ENCODE assay signal across 9 mouse cellular contexts in genomic region chr16:17832821-17833220, GRCm38 (mm10). TPM values are rescaled to one million over a fixed set of nuclear protein-coding genes. Genes with fewer than 3 reads are reported as not detected.
DNase-seq lines count a peak whose midpoint lies in the region; ATAC-seq lines count a peak whose summit lies in the region.
"Had no signal": no experiment of that assay in that cellular context is flagged by ENCODE, and none has a peak within 500 bp of the region (broad histone marks: within the 10 kb centered on the region; RNA-seq: fewer than 3 reads in every experiment).

Gene B830017H08Rik, plus strand, starts transcription at chr16:17833121.

- no peak for DNase-seq in liver, embryonic 11.5 days (ENCODE audit: low spot score)
- DNase-seq in liver, result no peak
- no peak for DNase-seq in forebrain, embryonic 10.5 days (ENCODE audit: extremely low spot score, low spot score)
- DNase-seq in limb, embryonic 10.5 days (ENCODE audit: low spot score), result no peak
- no peak for DNase-seq in right cerebral cortex, adult 18-20 months
- DNase-seq in adrenal gland, adult 2 months, result no peak
- no peak for DNase-seq in layer of hippocampus, postnatal 14 days (ENCODE audit: low spot score in 2 of 2)
- DNase-seq: thymus, postnatal 14 days had no signal

- H3K36me3 ChIP-seq in liver, embryonic 11.5 days (ENCODE audit: control insufficient read depth, insufficient read depth, low read length), result no peaks in the 10 kb centered on the region
- no peaks in the 10 kb centered on the region for H3K36me3 ChIP-seq in forebrain, embryonic 10.5 days (replicated peaks)
- H3K36me3 ChIP-seq in limb, embryonic 10.5 days, result peaks cover 2% of the 10 kb centered on the region; the same call in 1 of the 2 replicates
- H3K36me3 ChIP-seq in neural tube, embryonic 15.5 days, result no peaks in the 10 kb centered on the region

- H3K27ac ChIP-seq in liver, embryonic 11.5 days (ENCODE audit: low read depth, low read length), result no peak within 1 kb of the TSS
- H3K27ac ChIP-seq in forebrain, embryonic 10.5 days, result peak within 1 kb of the TSS; percentile 69
- H3K27ac ChIP-seq in limb, embryonic 10.5 days, result peak within 1 kb of the TSS; percentile 91
- peak within 1 kb of the TSS; percentile 88 for H3K27ac ChIP-seq in neural tube, embryonic 15.5 days (replicated peaks)

- ATAC-seq in liver, embryonic 11.5 days (replicated peaks; ENCODE audit: low FRiP score), result no peak
- no peak for ATAC-seq in neural tube, embryonic 15.5 days (ENCODE audit: low FRiP score)

- peaks cover 2% of the 10 kb centered on the region; the same call in 1 of the 2 replicates for H3K4me1 ChIP-seq in liver, embryonic 11.5 days (replicated peaks; ENCODE audit: control insufficient read depth, insufficient read depth, low read length)
- peaks cover 35% of the 10 kb centered on the region for H3K4me1 ChIP-seq in forebrain, embryonic 10.5 days
- peaks cover 67% of the 10 kb centered on the region for H3K4me1 ChIP-seq in limb, embryonic 10.5 days
- peaks cover 43% of the 10 kb centered on the region for H3K4me1 ChIP-seq in neural tube, embryonic 15.5 days

- H3K27me3 ChIP-seq in liver, embryonic 11.5 days (replicated peaks; ENCODE audit: control insufficient read depth, insufficient read depth, low read length), result peaks cover 94% of the 10 kb centered on the region
- H3K27me3 ChIP-seq in forebrain, embryonic 10.5 days (ENCODE audit: poor library complexity, severe bottlenecking), result peaks cover 100% of the 10 kb centered on the region
- peaks cover 89% of the 10 kb centered on the region for H3K27me3 ChIP-seq in limb, embryonic 10.5 days (ENCODE audit: low read depth, poor library complexity, severe bottlenecking)
- H3K27me3 ChIP-seq in neural tube, embryonic 15.5 days (replicated peaks), result peaks cover 46% of the 10 kb centered on the region

- 30% methylated on average over 7 of the region's 7 CpGs for WGBS in liver, embryonic 11.5 days
- WGBS in forebrain, embryonic 10.5 days, result 24% methylated on average over 7 of the region's 7 CpGs
- 30% methylated on average over 7 of the region's 7 CpGs for WGBS in limb, embryonic 10.5 days
- 26% methylated on average over 7 of the region's 7 CpGs for WGBS in neural tube, embryonic 15.5 days

- no peaks in the 10 kb centered on the region for H3K9me3 ChIP-seq in liver, embryonic 11.5 days (ENCODE audit: control insufficient read depth, low read length)
- no peaks in the 10 kb centered on the region for H3K9me3 ChIP-seq in forebrain, embryonic 10.5 days
- H3K9me3 ChIP-seq in limb, embryonic 10.5 days (replicated peaks), result no peaks in the 10 kb centered on the region
- H3K9me3 ChIP-seq in neural tube, embryonic 15.5 days (replicated peaks), result no peaks in the 10 kb centered on the region

- H3K9ac ChIP-seq in liver, embryonic 11.5 days (ENCODE audit: low read depth, low read length), result 0 out of 2 replicates have a peak within 1 kb of the TSS, but pooled peaks have one; percentile 25
- peak within 1 kb of the TSS; percentile 74 for H3K9ac ChIP-seq in neural tube, embryonic 15.5 days (replicated peaks)

- peak within 1 kb of the TSS; percentile 85 for H3K4me2 ChIP-seq in liver, embryonic 11.5 days
- H3K4me2 ChIP-seq in neural tube, embryonic 15.5 days, result peak within 1 kb of the TSS; percentile 92

- peak within 1 kb of the TSS; percentile 59 for H3K4me3 ChIP-seq in liver, embryonic 11.5 days (ENCODE audit: low read depth, low read length)
- H3K4me3 ChIP-seq in forebrain, embryonic 10.5 days, result peak within 1 kb of the TSS; percentile 68
- H3K4me3 ChIP-seq in limb, embryonic 10.5 days, result peak within 1 kb of the TSS; percentile 79
- peak within 1 kb of the TSS; percentile 67 for H3K4me3 ChIP-seq in neural tube, embryonic 15.5 days (replicated peaks)

RNA-seq across cellular contexts. Expression of gene B830017H08Rik, which starts in this region (rescaled TPM):
- polyA plus RNA-seq in liver, embryonic 11.5 days (2014; fragmentation: Nextera tagmentation; extraction: Ambion mirVana), result not detected in 2 replicates
- polyA plus RNA-seq in forebrain, embryonic 10.5 days (2016; fragmentation: Nextera tagmentation; extraction: Ambion mirVana), result not detected in 2 replicates
- 0.55 and 0.61 TPM in 2 replicates for polyA plus RNA-seq in limb, embryonic 10.5 days (2016; fragmentation: Nextera tagmentation; extraction: Ambion mirVana)
- polyA plus RNA-seq in neural tube, embryonic 15.5 days (2015; fragmentation: Nextera tagmentation; extraction: Ambion mirVana), result 4.0 and 5.3 TPM in 2 replicates
- total RNA-seq in adrenal gland, adult 2 months (2021), result not detected
- polyA plus RNA-seq in adrenal gland, adult 2 months (2012; rRNA removed), result not detected in 2 replicates
- 1 to 10 TPM; 5.8 to 6.3 TPM for total RNA-seq in layer of hippocampus, postnatal 14 days (2021)

Comparison
In these comparisons a context has a peak if more than half of its experiments do, and no peak if none do; other contexts are left out.
1. RNA of gene B830017H08Rik (total RNA-seq): 5.8 to 6.3 TPM in layer of hippocampus, postnatal 14 days; not detected in adrenal gland, adult 2 months; every median in the first group is over 4 times any median in the second.
2. Peak in every context shown above with its lines, with median percentiles within 50 percentile points of each other: H3K4me3 ChIP-seq.